Mouse (Mus musculus) CH12.LX (cell line): ENCODE data around the gene Ccdc93.

ENCODE experiments used
- CTCF ChIP-seq, 2 experiments: IDR thresholded peaks in 1 of 2; conservative IDR thresholded peaks in 1 of 2; 2 replicates each; pipeline ENCODE4 v1.5.1; 2011 to 2012; ENCODE audit warnings: low read depth in 2 of 2, low read length in 2 of 2, improper control_type of control experiment in 1 of 2, inconsistent platforms in 1 of 2, mild to moderate bottlenecking in 1 of 2, moderate library complexity in 1 of 2
- E2F4 ChIP-seq: IDR thresholded peaks from 2 replicates; pipeline ENCODE4 v1.6.1; 2011; ENCODE audit warnings: low read depth, low read length, improper control_type of control experiment; ENCODE audit not compliant: insufficient replicate concordance
- EP300 ChIP-seq: IDR thresholded peaks from 2 replicates; pipeline ENCODE4 v1.6.1; 2011; ENCODE audit warnings: low read length, improper control_type of control experiment
- MYC ChIP-seq: IDR thresholded peaks from 2 replicates; pipeline ENCODE4 v1.6.1; 2011; ENCODE audit warnings: low read depth, mild to moderate bottlenecking, improper control_type of control experiment, low read length
- PAX5 ChIP-seq: IDR thresholded peaks from 2 replicates; pipeline ENCODE4 v1.6.1; 2012; ENCODE audit warnings: low read length, inconsistent platforms, mixed read lengths
- POLR2A ChIP-seq: IDR thresholded peaks from 2 replicates; pipeline ENCODE4 v1.6.1; 2011; ENCODE audit warnings: low read depth, mild to moderate bottlenecking, improper control_type of control experiment, low read length
- TBP ChIP-seq: conservative IDR thresholded peaks from 2 replicates; pipeline ENCODE4 v1.6.1; 2011; ENCODE audit warnings: low read depth, low read length, improper control_type of control experiment
- UBTF ChIP-seq: IDR thresholded peaks from 2 replicates; pipeline ENCODE4 v1.6.1; 2012; ENCODE audit warnings: low read depth, mild to moderate bottlenecking, inconsistent platforms, low read length, improper control_type of control experiment, moderate library complexity

DNA sequence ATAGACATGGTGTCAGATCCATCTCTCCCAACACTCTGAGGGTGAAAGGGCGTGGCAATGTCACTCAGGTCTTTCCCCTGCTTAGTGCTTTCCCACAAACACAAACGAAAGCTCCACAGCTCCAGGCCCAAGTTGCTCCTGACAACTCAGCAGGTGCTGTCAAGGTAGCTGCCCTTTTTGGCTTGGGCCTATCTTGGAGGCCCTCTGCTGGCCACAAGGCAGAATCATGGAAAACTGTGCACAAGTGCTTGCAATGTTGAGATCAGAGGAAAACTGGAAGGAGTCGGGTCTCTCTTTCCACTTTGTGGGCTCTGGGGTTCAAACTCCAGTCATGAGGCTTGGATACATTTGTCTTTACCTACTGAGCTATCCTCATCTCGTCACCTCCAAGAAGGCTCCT is 118.6 kb downstream of the Ccdc93 start:
- no peak for TF ChIP-seq POLR2A
- TF ChIP-seq TBP, result no peak
- no peak for TF ChIP-seq EP300
- no peak for TF ChIP-seq MYC
- peak; percentile 14 to 57; a peak in 2 of 4 replicates for TF ChIP-seq CTCF (conservative IDR thresholded peaks at IDR 0.05 in 1 of 2, IDR thresholded peaks at IDR 0.05 in 1 of 2; ENCODE audit: low read depth in 2 of 2, low read length in 2 of 2)
- TF ChIP-seq E2F4, result no peak
- no peak for TF ChIP-seq PAX5
- TF ChIP-seq UBTF, result no peak
